Mouse (Mus musculus) stomach, embryonic 16.5 days (tissue): ENCODE data around the gene Irgm1. TPM values are rescaled to one million over a fixed set of nuclear protein-coding genes. Genes with fewer than 3 reads are reported as not detected.
"Not testable (repeated sequence)": the region's sequence is repeated elsewhere in the genome, so short reads cannot be mapped to it uniquely, and the experiment has no call there.

Experiments used
- ATAC-seq: fragments of 200-750 bp; cut with Nextera tagmentation; 2 replicates; pipeline ENCODE4 v1.8.0; 2017; ENCODE audit warnings: moderate number of reproducible peaks, moderate TSS enrichment; ENCODE audit not compliant: insufficient read depth, low FRiP score
- H3K27ac ChIP-seq: fragments of 300-500 bp; sonication (generic); 2 replicates; pipeline ENCODE4 v1.5.1; 2014; ENCODE audit warnings: low read length
- H3K27me3 ChIP-seq: fragments of 300-500 bp; sonication (generic); 2 replicates; pipeline ENCODE4 v1.6.1; 2014; ENCODE audit warnings: low read length, control low read depth, mixed read lengths; ENCODE audit not compliant: control insufficient read depth, insufficient read depth
- H3K36me3 ChIP-seq: fragments of 300-500 bp; sonication (generic); 2 replicates; pipeline ENCODE4 v1.6.1; 2014; ENCODE audit warnings: low read length; ENCODE audit not compliant: control insufficient read depth, insufficient read depth
- H3K4me1 ChIP-seq: fragments of 300-500 bp; sonication (generic); 2 replicates; pipeline ENCODE4 v1.6.1; 2014; ENCODE audit warnings: low read length, control low read depth, mixed read lengths; ENCODE audit not compliant: control insufficient read depth, insufficient read depth
- H3K4me2 ChIP-seq: fragments of 300-500 bp; sonication (generic); 2 replicates; pipeline ENCODE4 v1.6.1; 2014; ENCODE audit warnings: low read depth, low read length, mixed read lengths
- H3K4me3 ChIP-seq: fragments of 300-500 bp; sonication (generic); replicated peaks from 2 replicates; pipeline ENCODE4 v1.5.1; 2014; ENCODE audit warnings: mild to moderate bottlenecking, low read length
- H3K9ac ChIP-seq: fragments of 300-500 bp; sonication (generic); 2 replicates; pipeline ENCODE4 v1.6.1; 2014; ENCODE audit warnings: low read length
- H3K9me3 ChIP-seq: fragments of 300-500 bp; sonication (generic); replicated peaks from 2 replicates; pipeline ENCODE4 v1.6.1; 2016; ENCODE audit warnings: low read length, control low read depth; ENCODE audit not compliant: control insufficient read depth
- WGBS: fragments of 180-500 bp; shearing (Covaris S2); extraction: QIAGEN DNeasy Blood & Tissue Kit; methylation state at CpG from one replicate; pipeline ENCODE4 v1.1.7; 2014; 5-methylcytosine and 5-hydroxymethylcytosine counted together
- polyA plus RNA-seq: library from polyadenylated mRNA; unstranded; fragments of >200 nt; fragmentation: Nextera tagmentation; extraction: Ambion mirVana; gene quantifications from 2 replicates; pipeline ENCODE4 v1.2.1, GENCODE M21; 2015

Irgm1 gene
- polyA plus RNA-seq, 1 experiment from 2014 or later, result 13.1 TPM

DNA sequence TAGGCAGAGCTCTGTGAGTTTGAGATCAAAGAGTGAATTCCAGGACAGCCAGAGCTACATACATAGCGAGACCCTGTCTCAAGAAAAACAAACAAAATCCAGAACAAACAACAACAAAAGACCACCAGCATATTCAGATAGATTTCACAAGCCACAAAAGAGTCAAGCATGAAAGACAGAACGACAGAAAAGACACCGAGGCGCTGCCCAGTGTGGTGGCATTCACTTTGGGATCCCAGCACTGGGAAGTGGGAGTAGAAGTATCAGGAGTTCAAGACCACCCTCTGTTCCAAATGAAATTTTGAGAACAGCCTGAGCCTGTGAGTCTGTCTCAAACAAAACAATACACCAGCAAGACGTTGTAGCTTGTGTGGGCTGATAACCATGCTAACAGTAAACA is 24.6 kb downstream of the Irgm1 start:
- no peak overlapping the region for H3K4me2 ChIP-seq
- no peak overlapping the region for H3K4me3 ChIP-seq
- H3K27me3 ChIP-seq, result no peaks in the 10 kb centered on the region
- H3K9ac ChIP-seq, result no peak overlapping the region
- no peak overlapping the region for H3K27ac ChIP-seq
- ATAC-seq, result no peak
- no peaks in the 10 kb centered on the region for H3K9me3 ChIP-seq
- H3K4me1 ChIP-seq, result no peaks in the 10 kb centered on the region
- H3K36me3 ChIP-seq, result no peaks in the 10 kb centered on the region
- 65% methylated on average over 5 of the region's 5 CpGs for WGBS

DNA sequence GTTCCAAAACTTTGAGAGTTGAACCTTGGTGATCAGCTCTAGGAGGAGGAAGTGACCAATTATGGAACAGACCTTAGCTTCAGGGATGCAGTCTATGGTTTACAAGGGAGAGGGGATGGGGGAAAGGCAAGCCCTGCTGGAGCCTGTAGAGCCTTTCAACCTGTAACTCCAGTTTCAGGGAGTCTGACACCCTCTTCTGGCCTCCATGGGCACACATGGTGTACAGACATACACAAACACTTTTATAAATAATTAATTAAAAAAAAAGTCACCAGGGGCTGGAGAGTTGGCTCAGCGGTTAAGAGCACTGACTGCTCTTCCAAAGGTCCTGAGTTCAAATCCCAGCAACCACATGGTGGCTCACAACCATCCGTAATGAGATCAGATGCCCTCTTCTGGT is 25.1 kb downstream of the Irgm1 start:
- not testable (repeated sequence) for H3K4me3 ChIP-seq, H3K4me2 ChIP-seq, H3K9ac ChIP-seq, H3K27me3 ChIP-seq, ATAC-seq, H3K9me3 ChIP-seq, H3K4me1 ChIP-seq, H3K36me3 ChIP-seq, H3K27ac ChIP-seq
- 72% methylated on average over 2 of the region's 2 CpGs for WGBS

DNA sequence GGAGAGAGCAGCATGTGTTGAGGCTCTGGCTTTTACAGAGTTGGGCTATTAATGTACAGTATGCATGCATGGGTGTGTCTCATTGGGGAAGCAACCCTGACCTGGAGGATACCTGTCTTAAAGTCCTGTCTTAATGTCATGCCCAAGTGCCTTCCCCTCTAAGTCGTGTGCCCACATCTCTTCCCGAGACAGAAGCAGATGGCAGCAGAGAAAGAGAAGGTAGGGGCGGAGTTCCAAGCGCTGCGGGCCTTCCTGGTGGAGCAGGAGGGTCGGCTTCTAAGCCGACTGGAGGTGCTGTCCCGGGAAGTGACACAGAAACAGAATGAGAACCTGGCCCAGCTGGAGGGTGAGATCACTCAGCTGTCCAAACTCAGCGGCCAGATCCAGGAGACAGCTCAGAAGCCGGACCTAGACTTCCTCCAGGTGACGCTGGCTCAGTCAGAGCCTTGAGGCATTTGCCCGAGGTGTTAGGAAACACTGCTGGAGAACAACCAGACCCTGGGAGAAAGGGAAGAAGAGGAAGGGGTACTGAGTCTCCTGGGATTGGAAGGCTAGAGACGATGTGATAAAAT is 26.2 kb downstream of the Irgm1 start:
- H3K4me1 ChIP-seq, result no peaks in the 10 kb centered on the region
- no peak for ATAC-seq
- peak overlapping the region; percentile 5; the same call in 1 of the 2 replicates for H3K9ac ChIP-seq
- no peaks in the 10 kb centered on the region for H3K9me3 ChIP-seq
- H3K27ac ChIP-seq, result no peak overlapping the region
- H3K27me3 ChIP-seq, result no peaks in the 10 kb centered on the region
- WGBS, result 26% methylated on average over 13 of the region's 13 CpGs
- no peak overlapping the region for H3K4me3 ChIP-seq
- no peak overlapping the region for H3K4me2 ChIP-seq
- no peaks in the 10 kb centered on the region for H3K36me3 ChIP-seq

DNA sequence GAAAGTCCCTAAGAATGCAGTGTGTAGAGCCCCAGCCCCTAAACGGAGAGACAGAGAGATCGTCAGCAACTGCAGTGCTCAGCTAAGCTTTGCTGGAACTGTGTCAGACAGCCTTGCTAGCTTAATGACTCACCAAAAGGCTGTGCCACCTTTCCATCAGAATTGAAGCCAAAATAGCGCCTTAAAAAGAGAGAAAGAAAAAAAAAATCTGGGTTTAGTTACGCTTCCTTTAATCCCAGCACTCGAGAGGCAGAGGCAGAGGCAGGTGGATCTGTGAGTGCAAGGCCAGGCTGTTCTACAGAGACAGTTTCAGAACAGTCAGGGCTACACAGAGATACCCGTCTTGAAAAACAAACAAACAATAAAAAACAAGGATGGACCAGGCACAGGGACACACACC is 27.2 kb downstream of the Irgm1 start:
- Histone ChIP-seq H3K9me3 (no peaks in the 10 kb centered on the region), H3K9ac (no peak overlapping the region), H3K36me3 (no peaks in the 10 kb centered on the region), H3K4me3 (no peak overlapping the region), H3K27me3 (no peaks in the 10 kb centered on the region), H3K4me1 (no peaks in the 10 kb centered on the region), H3K4me2 (no peak overlapping the region), H3K27ac (no peak overlapping the region)
- 47% methylated on average over 6 of the region's 6 CpGs for WGBS
- ATAC-seq, result no peak

DNA sequence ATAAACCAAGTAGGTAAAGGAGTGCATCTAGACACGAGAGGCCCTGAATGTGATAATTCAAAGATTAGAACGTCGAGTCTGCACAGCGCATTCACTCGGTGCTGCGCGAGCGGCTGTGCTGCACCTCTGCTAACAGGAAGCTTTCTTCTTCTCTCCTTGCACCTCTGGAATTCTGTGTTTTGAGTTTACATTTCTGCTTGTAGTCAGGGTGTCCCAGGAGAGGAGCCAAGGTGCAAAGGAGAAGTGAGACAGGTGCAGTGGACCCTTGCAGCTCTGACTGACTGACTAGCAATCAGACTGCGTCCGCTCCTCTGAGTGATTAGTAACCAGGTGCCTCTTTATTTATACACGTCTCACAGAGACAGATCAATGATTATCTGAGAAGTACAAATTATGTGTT is 28.3 kb downstream of the Irgm1 start:
- Histone ChIP-seq H3K4me2 (no peak overlapping the region), H3K27me3 (no peaks in the 10 kb centered on the region), H3K27ac (no peak overlapping the region), H3K9ac (no peak overlapping the region), H3K9me3 (no peaks in the 10 kb centered on the region), H3K4me1 (no peaks in the 10 kb centered on the region; the same call in 1 of the 2 replicates), H3K36me3 (no peaks in the 10 kb centered on the region), H3K4me3 (no peak overlapping the region)
- no peak for ATAC-seq
- 62% methylated on average over 11 of the region's 11 CpGs for WGBS

DNA sequence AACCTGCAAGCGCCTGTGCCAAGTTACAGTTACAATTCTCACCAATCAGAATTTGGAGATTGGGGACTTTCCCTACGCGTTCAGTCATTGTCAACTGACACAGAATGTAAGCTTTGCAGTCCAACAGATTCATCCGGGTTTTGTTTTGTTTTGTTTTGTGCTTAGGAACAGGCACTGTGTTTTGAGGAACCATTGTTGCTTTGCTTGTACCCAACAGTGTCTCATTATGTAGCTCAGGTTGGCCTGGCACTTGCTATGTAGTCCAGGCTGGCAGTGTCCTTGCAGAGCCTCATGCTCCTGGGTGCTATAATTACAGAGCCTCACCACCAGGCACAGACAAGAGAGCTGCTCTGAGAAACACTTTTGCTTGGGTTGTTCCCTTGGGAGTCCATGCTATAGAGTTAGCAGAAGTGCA is 29.1 kb downstream of the Irgm1 start:
- no peaks in the 10 kb centered on the region; the same call in 1 of the 2 replicates for H3K4me1 ChIP-seq
- no peaks in the 10 kb centered on the region for H3K36me3 ChIP-seq
- H3K9ac ChIP-seq, result no peak overlapping the region
- no peak overlapping the region for H3K27ac ChIP-seq
- no peak overlapping the region for H3K4me3 ChIP-seq
- WGBS, result 77% methylated on average over 4 of the region's 4 CpGs
- no peak overlapping the region for H3K4me2 ChIP-seq
- ATAC-seq, result no peak
- no peaks in the 10 kb centered on the region for H3K27me3 ChIP-seq
- no peaks in the 10 kb centered on the region for H3K9me3 ChIP-seq

DNA sequence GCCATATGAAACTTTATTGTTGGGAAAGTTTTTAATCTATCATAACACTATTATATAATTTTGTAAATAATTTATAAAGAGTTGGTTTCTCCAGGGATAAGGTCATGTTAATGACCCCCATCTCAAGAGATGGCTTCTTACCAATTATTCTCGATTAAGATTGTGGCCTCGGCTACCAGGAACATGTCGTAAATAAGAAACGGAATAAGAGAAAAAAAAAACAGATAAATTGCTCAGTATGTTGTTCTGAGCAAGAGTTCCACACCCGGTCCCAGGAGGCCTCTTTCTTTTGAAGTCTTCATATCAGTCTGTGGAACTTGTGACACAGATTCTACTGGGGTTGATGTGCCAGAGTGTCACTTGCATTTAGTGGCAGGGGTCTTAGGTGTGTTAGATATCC is 30.3 kb downstream of the Irgm1 start:
- H3K9ac ChIP-seq, result no peak overlapping the region
- H3K4me3 ChIP-seq, result no peak overlapping the region
- H3K4me2 ChIP-seq, result no peak overlapping the region
- WGBS, result 79% methylated on average over 5 of the region's 5 CpGs
- H3K36me3 ChIP-seq, result no peaks in the 10 kb centered on the region
- no peak for ATAC-seq
- no peak overlapping the region for H3K27ac ChIP-seq
- H3K4me1 ChIP-seq, result peaks cover 3% of the 10 kb centered on the region; the same call in 1 of the 2 replicates
- no peaks in the 10 kb centered on the region for H3K27me3 ChIP-seq
- H3K9me3 ChIP-seq, result no peaks in the 10 kb centered on the region

DNA sequence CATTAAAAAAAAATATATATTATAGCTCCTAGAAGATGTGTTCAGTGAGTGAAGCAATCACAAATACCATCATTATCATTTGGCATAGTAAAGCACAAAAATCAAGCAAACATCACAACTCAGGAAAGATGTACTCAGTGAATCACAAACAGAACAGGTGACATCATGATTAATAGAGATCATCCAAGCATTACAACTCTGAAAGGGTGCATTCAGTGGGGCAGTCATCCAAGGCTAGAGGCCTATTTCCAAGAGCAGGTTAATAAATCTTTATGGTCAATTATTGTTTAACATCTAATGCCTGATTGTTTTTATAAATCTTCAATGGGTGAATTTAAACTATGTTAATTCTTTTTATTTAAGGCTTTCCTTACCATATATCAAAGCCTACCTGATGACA is 30.7 kb downstream of the Irgm1 start:
- H3K36me3 ChIP-seq, result no peaks in the 10 kb centered on the region
- H3K4me2 ChIP-seq, result no peak overlapping the region
- no peaks in the 10 kb centered on the region for H3K27me3 ChIP-seq
- no peak overlapping the region for H3K9ac ChIP-seq
- H3K4me1 ChIP-seq, result peaks cover 3% of the 10 kb centered on the region; the same call in 1 of the 2 replicates
- H3K27ac ChIP-seq, result no peak overlapping the region
- H3K9me3 ChIP-seq, result no peaks in the 10 kb centered on the region
- ATAC-seq, result no peak
- no peak overlapping the region for H3K4me3 ChIP-seq

DNA sequence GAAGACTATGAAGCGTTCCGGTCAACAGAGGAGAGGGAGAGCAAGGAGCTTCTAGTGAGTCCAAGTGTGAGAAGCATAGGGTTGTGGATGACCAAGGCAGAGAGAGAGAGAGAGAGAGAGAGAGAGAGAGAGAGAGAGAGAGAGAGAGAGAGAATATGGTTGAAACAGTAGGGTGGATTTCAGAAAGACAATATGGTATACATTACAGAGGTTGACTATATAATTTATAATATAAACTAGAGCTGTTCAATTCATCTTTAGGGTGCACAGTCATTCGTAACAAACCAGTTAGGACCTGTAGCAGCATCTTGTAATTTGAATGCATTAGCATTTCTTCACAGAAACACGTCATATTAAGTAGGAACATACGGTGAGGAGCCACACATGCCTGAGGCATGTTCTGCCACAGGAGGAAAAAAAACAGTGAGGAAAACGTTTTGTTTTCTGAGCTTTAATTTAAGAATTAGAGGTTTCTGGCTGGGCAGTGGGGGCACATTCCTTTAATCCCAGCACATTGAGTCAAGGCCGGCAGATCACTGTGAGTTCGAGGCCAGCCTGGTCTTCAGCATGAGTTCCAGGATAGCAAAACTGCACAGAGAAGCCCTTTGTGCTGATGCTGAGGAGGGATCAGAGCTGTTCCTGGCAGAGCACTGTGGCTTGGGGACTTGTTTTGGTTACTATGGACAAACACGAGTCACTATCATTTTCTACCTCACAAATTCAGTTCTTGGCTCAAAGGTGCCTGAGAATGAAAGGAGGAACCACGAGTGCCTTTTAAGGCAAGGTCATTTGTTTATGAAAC is 32.4 kb downstream of the Irgm1 start:
- Histone ChIP-seq H3K4me3 (no peak overlapping the region), H3K4me2 (peak overlapping the region; percentile 73)

More for the DNA sequence above, 32.4 kb downstream of the Irgm1 start:
- 76% methylated on average over 10 of the region's 10 CpGs for WGBS
- no peaks in the 10 kb centered on the region for H3K36me3 ChIP-seq
- no peak overlapping the region for H3K27ac ChIP-seq
- H3K27me3 ChIP-seq, result no peaks in the 10 kb centered on the region
- peaks cover 3% of the 10 kb centered on the region; the same call in 1 of the 2 replicates for H3K4me1 ChIP-seq
- no peak overlapping the region for H3K9ac ChIP-seq
- H3K9me3 ChIP-seq, result no peaks in the 10 kb centered on the region
- ATAC-seq, result no peak
